Mouse (Mus musculus): ENCODE data around the gene Gpr82. TPM values are rescaled to one million over a fixed set of nuclear protein-coding genes. Genes with fewer than 3 reads are reported as not detected.

The Gpr82 gene
- polyA plus RNA-seq (2012; rRNA removed), result not detected in 2 replicates

GRCm38 (mm10) chrX:13661063-13661462, at the start of gene Gpr82:
TSS of gene Gpr82 (plus strand) at chrX:13661363.

GRCm38 (mm10) chrX:13631599-13632283, 29.4 kb upstream of the Gpr82 start, which contains the start of gene Gpr34:
TSS of gene Gpr34 (plus strand) at chrX:13632089.

Other genes with a start within 250 kb of the Gpr82 start
- 0.44 TPM in 2 replicates for gene Nyx, start 195.3 kb upstream of the Gpr82 start, polyA plus RNA-seq (2012; rRNA removed)
- gene Gpr34, start 29.3 kb upstream of the Gpr82 start, polyA plus RNA-seq (2012; rRNA removed), result 1.7 and 1.8 TPM in 2 replicates
- 49.7 and 56.1 TPM in 2 replicates for gene Cask, start 190.0 kb downstream of the Gpr82 start, polyA plus RNA-seq (2012; rRNA removed)